9 mouse cellular contexts compared by ENCODE assay signal in the genomic region with DNA sequence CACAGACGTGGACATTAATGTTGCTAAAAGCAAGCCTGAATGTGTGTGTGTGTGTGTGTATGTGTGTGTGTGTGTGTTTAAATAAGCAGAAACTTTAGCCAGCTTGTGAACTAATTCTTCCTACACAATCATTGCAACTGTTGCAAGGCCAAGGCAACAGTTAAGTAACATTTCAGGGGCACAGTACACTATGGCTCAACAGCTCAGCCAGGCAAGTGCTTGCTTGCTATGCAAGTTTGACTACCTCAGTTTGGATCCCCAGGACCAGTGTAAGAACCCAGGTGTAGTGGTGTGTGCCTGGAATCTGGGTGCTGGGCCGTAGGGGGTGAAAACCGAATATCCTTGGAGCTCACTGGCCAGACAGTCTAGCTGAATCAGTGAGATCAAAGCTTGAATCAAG. TPM values are rescaled to one million over a fixed set of nuclear protein-coding genes. Genes with fewer than 3 reads are reported as not detected.
DNase-seq lines count a peak whose midpoint lies in the region; ATAC-seq and TF ChIP-seq lines count a peak whose summit lies in the region.
"Had no signal": no experiment of that assay in that cellular context is flagged by ENCODE, and none has a peak within 500 bp of the region (broad histone marks: within the 10 kb centered on the region; RNA-seq: fewer than 3 reads in every experiment).

No protein-coding gene starts in this region.

- H3K9ac ChIP-seq in lung, embryonic 14.5 days: 0 out of 2 replicates have a peak overlapping the region, but pooled peaks have one; percentile 79
- H3K9ac ChIP-seq in embryonic facial prominence, embryonic 13.5 days: peak overlapping the region; percentile 52
- H3K9ac ChIP-seq in kidney, postnatal 0 days (ENCODE audit: low read depth, low read length): peak overlapping the region; percentile 45; the same call in 1 of the 2 replicates
- no peak overlapping the region for H3K9ac ChIP-seq in midbrain, postnatal 0 days (replicated peaks; ENCODE audit: low read length, poor library complexity, severe bottlenecking)

- no peaks in the 10 kb centered on the region for H3K27me3 ChIP-seq in lung, embryonic 14.5 days (ENCODE audit: insufficient read depth, low read length)
- H3K27me3 ChIP-seq in embryonic facial prominence, embryonic 13.5 days: no peaks in the 10 kb centered on the region
- no peaks in the 10 kb centered on the region for H3K27me3 ChIP-seq in kidney, postnatal 0 days (ENCODE audit: insufficient read depth, low read length)
- H3K27me3 ChIP-seq in midbrain, postnatal 0 days (ENCODE audit: insufficient read depth, low read length): no peaks in the 10 kb centered on the region

- 38% methylated on average over 3 of the region's 3 CpGs for WGBS in lung, embryonic 14.5 days
- WGBS in embryonic facial prominence, embryonic 13.5 days: 29% methylated on average over 3 of the region's 3 CpGs
- 42% methylated on average over 3 of the region's 3 CpGs for WGBS in kidney, postnatal 0 days
- 76% methylated on average over 3 of the region's 3 CpGs for WGBS in midbrain, postnatal 0 days

- H3K36me3 ChIP-seq in lung, embryonic 14.5 days (ENCODE audit: insufficient read depth): no peaks in the 10 kb centered on the region
- H3K36me3 ChIP-seq in embryonic facial prominence, embryonic 13.5 days: no peaks in the 10 kb centered on the region
- no peaks in the 10 kb centered on the region for H3K36me3 ChIP-seq in kidney, postnatal 0 days (ENCODE audit: insufficient read depth, low read length)
- no peaks in the 10 kb centered on the region for H3K36me3 ChIP-seq in midbrain, postnatal 0 days (ENCODE audit: insufficient read depth, low read length)

- peaks cover 23% of the 10 kb centered on the region for H3K4me1 ChIP-seq in lung, embryonic 14.5 days (ENCODE audit: insufficient read depth)
- H3K4me1 ChIP-seq in embryonic facial prominence, embryonic 13.5 days: peaks cover 36% of the 10 kb centered on the region
- H3K4me1 ChIP-seq in kidney, postnatal 0 days (replicated peaks; ENCODE audit: insufficient read depth, low read length): peaks cover 15% of the 10 kb centered on the region
- H3K4me1 ChIP-seq in midbrain, postnatal 0 days (ENCODE audit: insufficient read depth, low read length): no peaks in the 10 kb centered on the region

- H3K27ac ChIP-seq in lung, embryonic 14.5 days (ENCODE audit: low read depth): no peak overlapping the region
- H3K27ac ChIP-seq in embryonic facial prominence, embryonic 13.5 days: no peak overlapping the region
- no peak overlapping the region for H3K27ac ChIP-seq in kidney, postnatal 0 days
- no peak overlapping the region for H3K27ac ChIP-seq in midbrain, postnatal 0 days (ENCODE audit: low read depth, low read length)

- no peak for TF ChIP-seq CTCF in lung, embryonic 14.5 days (IDR thresholded peaks at IDR 0.05; ENCODE audit: low read depth)
- TF ChIP-seq CTCF in kidney, postnatal 0 days (IDR thresholded peaks at IDR 0.05; ENCODE audit: low read depth): no peak
- no peak for TF ChIP-seq CTCF in midbrain, postnatal 0 days (IDR thresholded peaks at IDR 0.05)

- no peak for ATAC-seq in lung, embryonic 14.5 days (ENCODE audit: insufficient read depth)
- no peak for ATAC-seq in embryonic facial prominence, embryonic 13.5 days (ENCODE audit: insufficient number of reproducible peaks, insufficient read depth, low FRiP score, low TSS enrichment, low read depth)
- no peak for ATAC-seq in kidney, postnatal 0 days (replicated peaks; ENCODE audit: low FRiP score, low read depth)
- no peak for ATAC-seq in midbrain, postnatal 0 days (ENCODE audit: low FRiP score)
- no peak for ATAC-seq in cerebellum, adult (ENCODE audit: insufficient number of reproducible peaks, low FRiP score, low TSS enrichment)

- DNase-seq in lung, embryonic 14.5 days: no peak
- DNase-seq in lung, adult 18-20 months: no peak
- DNase-seq in kidney, postnatal 0 days (ENCODE audit: low spot score): no peak
- DNase-seq in midbrain, postnatal 0 days (ENCODE audit: low spot score): no peak
- DNase-seq in cerebellum, adult 18-20 months: no peak
- DNase-seq in frontal cortex, postnatal 10 days (ENCODE audit: low spot score in 2 of 2): no peak
- DNase-seq: heart, postnatal 10 days had no signal

- peak overlapping the region; percentile 72 for H3K4me3 ChIP-seq in lung, embryonic 14.5 days (ENCODE audit: low read depth, low read length)
- H3K4me3 ChIP-seq in embryonic facial prominence, embryonic 13.5 days: peak overlapping the region; percentile 80
- H3K4me3 ChIP-seq in kidney, postnatal 0 days (replicated peaks; ENCODE audit: low read depth, low read length): peak overlapping the region; percentile 70
- no peak overlapping the region for H3K4me3 ChIP-seq in midbrain, postnatal 0 days (ENCODE audit: low read depth, low read length)

- peak overlapping the region; percentile 80 for H3K4me2 ChIP-seq in lung, embryonic 14.5 days
- peak overlapping the region; percentile 89 for H3K4me2 ChIP-seq in embryonic facial prominence, embryonic 13.5 days
- peak overlapping the region; percentile 88 for H3K4me2 ChIP-seq in kidney, postnatal 0 days (ENCODE audit: low read length)
- H3K4me2 ChIP-seq in midbrain, postnatal 0 days (ENCODE audit: low read depth, low read length, poor library complexity, severe bottlenecking): peak overlapping the region; percentile 87; the same call in 1 of the 2 replicates

- H3K9me3 ChIP-seq in lung, embryonic 14.5 days (ENCODE audit: low read depth, low read length): no peaks in the 10 kb centered on the region
- H3K9me3 ChIP-seq in embryonic facial prominence, embryonic 13.5 days: no peaks in the 10 kb centered on the region
- H3K9me3 ChIP-seq in kidney, postnatal 0 days (replicated peaks; ENCODE audit: low read length): no peaks in the 10 kb centered on the region
- no peaks in the 10 kb centered on the region for H3K9me3 ChIP-seq in midbrain, postnatal 0 days (ENCODE audit: low read length)

RNA-seq across cellular contexts. Expression of a gene that starts 2.6 kb away (rescaled TPM):
- polyA plus RNA-seq in lung, embryonic 14.5 days (2014; fragmentation: Nextera tagmentation; extraction: Ambion mirVana): 47.8 and 48.3 TPM in 2 replicates
- polyA plus RNA-seq in embryonic facial prominence, embryonic 13.5 days (2015; fragmentation: Nextera tagmentation; extraction: Ambion mirVana): 54.0 and 64.1 TPM in 2 replicates
- 51.5 and 57.3 TPM in 2 replicates for polyA plus RNA-seq in kidney, postnatal 0 days (2015; fragmentation: Nextera tagmentation; extraction: Ambion mirVana)
- 11.9 and 21.7 TPM in 2 replicates for total RNA-seq in midbrain, postnatal 0 days (2014; rRNA removed)
- 11.5 and 15.4 TPM in 2 replicates for polyA plus RNA-seq in midbrain, postnatal 0 days (2015; fragmentation: Nextera tagmentation; extraction: Ambion mirVana)
